Mouse (Mus musculus): Measurements from ENCODE around the gene Ttc33. TPM values are rescaled to one million over a fixed set of nuclear protein-coding genes. Genes with fewer than 3 reads are reported as not detected.
"Not testable (repeated sequence)": the region's sequence is repeated elsewhere in the genome, so short reads cannot be mapped to it uniquely, and the experiment has no call there.

Gene Ttc33
- total and polyA plus RNA-seq, 3 experiments: 21.0 to 26.2 TPM; not detected in 1

- Histone ChIP-seq H3K27ac (ENCODE audit: control insufficient read depth, low read depth, low read length) (no peak overlapping the region), H3K4me3 (ENCODE audit: control insufficient read depth in 1 of 2, insufficient read depth in 1 of 2, low read depth in 2 of 2, low read length in 2 of 2) (no peak overlapping the region), H3K79me2 (ENCODE audit: control insufficient read depth, insufficient read depth, low read length, poor library complexity) (no peaks in the 10 kb centered on the region), H3K27me3 (ENCODE audit: control insufficient read depth in 1 of 2, insufficient read depth in 2 of 2, low read length in 2 of 2) (no peaks in the 10 kb centered on the region), H3K36me3 (ENCODE audit: control insufficient read depth in 1 of 2, insufficient read depth in 2 of 2, low read length in 2 of 2) (peaks cover 0 to 10% of the 10 kb centered on the region in 2 experiments; a peak in 2 of 4 replicates), H3K9ac (ENCODE audit: control insufficient read depth, low read depth, low read length, poor library complexity, severe bottlenecking) (no peak overlapping the region), H3K9me3 (replicated peaks; ENCODE audit: insufficient read depth, low read length) (no peaks in the 10 kb centered on the region), H3K4me1 (ENCODE audit: control insufficient read depth in 1 of 2, insufficient read depth in 2 of 2, low read length in 2 of 2) (peaks cover 0 to 8% of the 10 kb centered on the region in 2 experiments; a peak in 2 of 4 replicates)
- no peak for DNase-seq (ENCODE audit: low read depth, low spot score)
- TF ChIP-seq MAZ (IDR thresholded peaks at IDR 0.05; ENCODE audit: low read depth, low read length) (no peak), MXI1 (IDR thresholded peaks at IDR 0.05; ENCODE audit: low read depth, low read length) (no peak), RAD21 (IDR thresholded peaks at IDR 0.05; ENCODE audit: low read depth, low read length) (no peak), MAFK (IDR thresholded peaks at IDR 0.05; ENCODE audit: borderline replicate concordance, low read depth, low read length) (no peak), E2F4 (IDR thresholded peaks at IDR 0.05; ENCODE audit: borderline replicate concordance, low read depth, low read length) (no peak)
Measured at GRCm38 (mm10) chr15:5205222-5205621, 19.9 kb downstream of the Ttc33 start.

- Histone ChIP-seq H3K27me3 (ENCODE audit: control insufficient read depth in 1 of 2, insufficient read depth in 2 of 2, low read length in 2 of 2) (no peaks in the 10 kb centered on the region), H3K4me1 (ENCODE audit: control insufficient read depth in 1 of 2, insufficient read depth in 2 of 2, low read length in 2 of 2) (peaks cover 0 to 6% of the 10 kb centered on the region in 2 experiments; a peak in 2 of 4 replicates), H3K36me3 (ENCODE audit: control insufficient read depth in 1 of 2, insufficient read depth in 2 of 2, low read length in 2 of 2) (peaks cover 0 to 15% of the 10 kb centered on the region in 2 experiments; a peak in 2 of 4 replicates), H3K9me3 (replicated peaks; ENCODE audit: insufficient read depth, low read length) (no peaks in the 10 kb centered on the region), H3K9ac (ENCODE audit: control insufficient read depth, low read depth, low read length, poor library complexity, severe bottlenecking) (no peak overlapping the region), H3K27ac (ENCODE audit: control insufficient read depth, low read depth, low read length) (no peak overlapping the region), H3K4me3 (ENCODE audit: control insufficient read depth in 1 of 2, insufficient read depth in 1 of 2, low read depth in 2 of 2, low read length in 2 of 2) (no peak overlapping the region), H3K79me2 (ENCODE audit: control insufficient read depth, insufficient read depth, low read length, poor library complexity) (no peaks in the 10 kb centered on the region)
- DNase-seq (ENCODE audit: low read depth, low spot score): no peak
- TF ChIP-seq CHD1 (IDR thresholded peaks at IDR 0.05; ENCODE audit: low read depth, low read length) (no peak), ZMIZ1 (IDR thresholded peaks at IDR 0.05; ENCODE audit: low read depth, low read length) (no peak), RCOR1 (IDR thresholded peaks at IDR 0.05; ENCODE audit: low read depth, low read length) (no peak), CHD2 (IDR thresholded peaks at IDR 0.05; ENCODE audit: low read length) (no peak), SIN3A (IDR thresholded peaks at IDR 0.05; ENCODE audit: low read length) (no peak)
Measured at GRCm38 (mm10) chr15:5209116-5209515, 23.8 kb downstream of the Ttc33 start.

- DNase-seq (ENCODE audit: low read depth, low spot score): no peak
- Histone ChIP-seq H3K27ac (ENCODE audit: control insufficient read depth, low read depth, low read length) (no peak overlapping the region), H3K27me3 (ENCODE audit: control insufficient read depth in 1 of 2, insufficient read depth in 2 of 2, low read length in 2 of 2) (no peaks in the 10 kb centered on the region), H3K4me1 (ENCODE audit: control insufficient read depth in 1 of 2, insufficient read depth in 2 of 2, low read length in 2 of 2) (no peaks in the 10 kb centered on the region), H3K79me2 (ENCODE audit: control insufficient read depth, insufficient read depth, low read length, poor library complexity) (no peaks in the 10 kb centered on the region), H3K4me3 (ENCODE audit: control insufficient read depth in 1 of 2, insufficient read depth in 1 of 2, low read depth in 2 of 2, low read length in 2 of 2) (no peak overlapping the region), H3K36me3 (ENCODE audit: control insufficient read depth in 1 of 2, insufficient read depth in 2 of 2, low read length in 2 of 2) (no peaks in the 10 kb centered on the region; a peak in 1 of 4 replicates), H3K9me3 (replicated peaks; ENCODE audit: insufficient read depth, low read length) (no peaks in the 10 kb centered on the region), H3K9ac (ENCODE audit: control insufficient read depth, low read depth, low read length, poor library complexity, severe bottlenecking) (no peak overlapping the region)
- TF ChIP-seq POLR2AphosphoS2 (IDR thresholded peaks at IDR 0.05; ENCODE audit: low read length): no peak
- TF ChIP-seq MAX (IDR thresholded peaks at IDR 0.05; ENCODE audit: low read length): no peak
- TF ChIP-seq SMC3 (IDR thresholded peaks at IDR 0.05; ENCODE audit: low read depth, low read length): no peak
Measured at GRCm38 (mm10) chr15:5220491-5220890, 35.2 kb downstream of the Ttc33 start.

GRCm38 (mm10) chr15:5230746-5231145 is 45.4 kb downstream of the Ttc33 start:
- not testable (repeated sequence) for H3K27me3 ChIP-seq (ENCODE audit: control insufficient read depth in 1 of 2, insufficient read depth in 2 of 2, low read length in 2 of 2); H3K36me3 ChIP-seq (ENCODE audit: control insufficient read depth in 1 of 2, insufficient read depth in 2 of 2, low read length in 2 of 2); H3K9me3 ChIP-seq (replicated peaks; ENCODE audit: insufficient read depth, low read length); H3K4me1 ChIP-seq (ENCODE audit: control insufficient read depth in 1 of 2, insufficient read depth in 2 of 2, low read length in 2 of 2); H3K9ac ChIP-seq (ENCODE audit: control insufficient read depth, low read depth, low read length, poor library complexity, severe bottlenecking); H3K27ac ChIP-seq (ENCODE audit: control insufficient read depth, low read depth, low read length); H3K4me3 ChIP-seq (ENCODE audit: control insufficient read depth in 1 of 2, insufficient read depth in 1 of 2, low read depth in 2 of 2, low read length in 2 of 2); DNase-seq (ENCODE audit: low read depth, low spot score); H3K79me2 ChIP-seq (ENCODE audit: control insufficient read depth, insufficient read depth, low read length, poor library complexity)
